Comparison of ENCODE assay signal across 2 mouse cellular contexts in the genomic region with DNA sequence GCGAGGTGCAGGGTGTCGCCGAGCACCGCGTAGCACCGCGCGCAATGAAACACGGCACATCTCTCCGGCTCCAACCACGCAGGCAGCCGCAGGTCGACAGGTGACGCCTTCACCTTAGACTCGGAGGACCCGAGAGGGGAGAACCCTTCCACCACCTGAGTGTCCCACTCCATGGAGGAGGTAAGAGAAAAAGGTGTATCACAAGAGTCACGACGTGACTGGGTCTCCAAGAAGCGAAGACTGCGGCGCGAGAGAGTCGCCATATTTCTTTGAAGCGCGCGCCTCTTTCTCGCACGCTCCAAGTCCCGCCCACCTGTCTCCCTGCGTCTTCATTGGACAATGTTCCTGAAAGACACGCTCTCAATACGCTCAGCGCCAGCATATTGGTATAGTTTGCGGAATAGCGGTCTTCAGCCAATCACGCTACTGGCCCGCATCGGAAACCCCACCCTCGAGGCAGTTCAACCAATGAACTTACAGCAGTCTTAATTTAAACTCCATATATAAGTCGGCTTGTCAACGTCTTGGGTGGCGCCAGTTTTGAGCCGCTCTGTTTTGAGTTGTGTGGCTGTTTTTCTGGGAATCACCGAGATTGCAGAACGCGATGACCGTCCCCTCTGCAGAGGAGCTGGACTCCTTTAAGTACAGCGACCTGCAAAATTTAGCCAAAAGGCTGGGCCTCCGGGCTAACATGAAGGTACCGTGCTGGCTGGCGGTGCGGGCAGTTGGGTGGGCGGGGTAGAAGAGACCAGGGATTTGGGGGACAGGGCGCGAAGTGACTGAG.
A peak's percentile ranks its signal among the peaks of the same experiment; 100 is the strongest.
TF ChIP-seq lines count a peak whose summit lies in the region.

Nusap1 (plus strand) TSS at position 100 of the 784 bp plus-strand sequence.
Oip5 (minus strand) TSS at position 271 of the 784 bp plus-strand sequence.

TF ChIP-seq in C2C12, 6 proteins besides CTCF, POLR2A, EP300 and RAD21 (continued from another document):
- TF ChIP-seq MYOG (IDR thresholded peaks at IDR 0.05; ENCODE audit: control insufficient read depth, extremely low read depth, insufficient read length) (no peak), MAX (IDR thresholded peaks at IDR 0.05) (no peak), FOSL1 (IDR thresholded peaks at IDR 0.05; ENCODE audit: insufficient read depth, low read length, poor library complexity, severe bottlenecking) (no peak), CEBPB (IDR thresholded peaks at IDR 0.05; ENCODE audit: low read depth) (no peak)
TF ChIP-seq in C2C12: peak in this region for 0.

TF ChIP-seq in myocyte, 11 proteins besides CTCF, POLR2A, EP300 and RAD21 (continued from another document):
- TF ChIP-seq REST (IDR thresholded peaks at IDR 0.05; ENCODE audit: insufficient read depth, insufficient read length) (no peak), CEBPB (IDR thresholded peaks at IDR 0.05; ENCODE audit: insufficient read depth, poor library complexity, severe bottlenecking) (no peak), MAX (IDR thresholded peaks at IDR 0.05; ENCODE audit: low read depth) (no peak), TCF12 (IDR thresholded peaks at IDR 0.05; ENCODE audit: insufficient read depth, poor library complexity, severe bottlenecking) (no peak), USF1 (IDR thresholded peaks at IDR 0.05; ENCODE audit: low read depth) (no peak), E2F4 (IDR thresholded peaks at IDR 0.05; ENCODE audit: insufficient read depth) (peak; percentile 89), TCF3 (IDR thresholded peaks at IDR 0.05; ENCODE audit: insufficient read length, low read depth) (no peak), MYOD1 (IDR thresholded peaks at IDR 0.05; ENCODE audit: control insufficient read depth in 1 of 3, insufficient read length in 2 of 3, low read depth in 2 of 3) (peak in 1 of 3 experiments; percentile 28), SRF (IDR thresholded peaks at IDR 0.05; ENCODE audit: control insufficient read depth, insufficient read length, low read depth) (no peak)
